Mouse (Mus musculus): ENCODE results near the gene Smim24. TPM values are rescaled to one million over a fixed set of nuclear protein-coding genes. Genes with fewer than 3 reads are reported as not detected.

Smim24 gene
- polyA plus RNA-seq, 1 experiment from 2014 or later = 3.8 TPM

GRCm38 (mm10) chr10:81351678-81352291 is 41.1 kb upstream of the Smim24 start:
- Histone ChIP-seq H3K4me2 (ENCODE audit: low read length) (no peak overlapping the region), H3K4me1 (ENCODE audit: control insufficient read depth in 2 of 2, insufficient read depth in 2 of 2, low read length in 2 of 2) (peaks cover 14 to 31% of the 10 kb centered on the region in 2 experiments), H3K27ac (replicated peaks in 1 of 2; ENCODE audit: control insufficient read depth in 1 of 2, insufficient read depth in 1 of 2, low read depth in 2 of 2, low read length in 2 of 2) (no peak overlapping the region), H3K27me3 (ENCODE audit: control insufficient read depth, insufficient read depth, low read length) (no peaks in the 10 kb centered on the region), H3K9ac (ENCODE audit: low read length) (no peak overlapping the region), H3K9me3 (ENCODE audit: control insufficient read depth, low read length) (no peaks in the 10 kb centered on the region), H3K4me3 (ENCODE audit: control insufficient read depth in 1 of 2, insufficient read depth in 1 of 2, low read depth in 1 of 2, low read length in 2 of 2) (no peak overlapping the region), H3K36me3 (ENCODE audit: control insufficient read depth, insufficient read depth, low read length) (peaks cover 19% of the 10 kb centered on the region)
- no peak for ATAC-seq (ENCODE audit: insufficient number of reproducible peaks, insufficient read depth, low FRiP score, low read depth)
- 22% methylated on average over 9 of the region's 9 CpGs for WGBS

GRCm38 (mm10) chr10:81354738-81355477 is 37.9 kb upstream of the Smim24 start:
- H3K4me2 ChIP-seq (ENCODE audit: low read length) = no peak overlapping the region
- H3K27me3 ChIP-seq (ENCODE audit: control insufficient read depth, insufficient read depth, low read length) = no peaks in the 10 kb centered on the region
- WGBS = 61% methylated on average over 9 of the region's 9 CpGs
- H3K9ac ChIP-seq (ENCODE audit: low read length) = 0 out of 2 replicates have a peak overlapping the region, but pooled peaks have one; percentile 19
- no peak overlapping the region for H3K4me3 ChIP-seq (ENCODE audit: control insufficient read depth in 1 of 2, insufficient read depth in 1 of 2, low read depth in 1 of 2, low read length in 2 of 2)
- ATAC-seq (ENCODE audit: insufficient number of reproducible peaks, insufficient read depth, low FRiP score, low read depth) = no peak
- H3K4me1 ChIP-seq (ENCODE audit: control insufficient read depth in 2 of 2, insufficient read depth in 2 of 2, low read length in 2 of 2) = peaks cover 9 to 25% of the 10 kb centered on the region in 2 experiments
- no peaks in the 10 kb centered on the region for H3K36me3 ChIP-seq (ENCODE audit: control insufficient read depth, insufficient read depth, low read length)
- H3K27ac ChIP-seq (replicated peaks in 1 of 2; ENCODE audit: control insufficient read depth in 1 of 2, insufficient read depth in 1 of 2, low read depth in 2 of 2, low read length in 2 of 2) = no peak overlapping the region
- no peaks in the 10 kb centered on the region for H3K9me3 ChIP-seq (ENCODE audit: control insufficient read depth, low read length)

GRCm38 (mm10) chr10:81355533-81355932 is 37.3 kb upstream of the Smim24 start:
- Histone ChIP-seq H3K4me2 (ENCODE audit: low read length) (no peak overlapping the region), H3K36me3 (ENCODE audit: control insufficient read depth, insufficient read depth, low read length) (peaks cover 6% of the 10 kb centered on the region; the same call in 1 of the 2 replicates), H3K4me3 (ENCODE audit: control insufficient read depth in 1 of 2, insufficient read depth in 1 of 2, low read depth in 1 of 2, low read length in 2 of 2) (no peak overlapping the region), H3K27ac (replicated peaks in 1 of 2; ENCODE audit: control insufficient read depth in 1 of 2, insufficient read depth in 1 of 2, low read depth in 2 of 2, low read length in 2 of 2) (no peak overlapping the region), H3K9me3 (ENCODE audit: control insufficient read depth, low read length) (no peaks in the 10 kb centered on the region), H3K9ac (ENCODE audit: low read length) (no peak overlapping the region), H3K4me1 (ENCODE audit: control insufficient read depth in 2 of 2, insufficient read depth in 2 of 2, low read length in 2 of 2) (peaks cover 9 to 31% of the 10 kb centered on the region in 2 experiments), H3K27me3 (ENCODE audit: control insufficient read depth, insufficient read depth, low read length) (no peaks in the 10 kb centered on the region)
- WGBS = 67% methylated on average over 4 of the region's 4 CpGs
- no peak for ATAC-seq (ENCODE audit: insufficient number of reproducible peaks, insufficient read depth, low FRiP score, low read depth)

- H3K9ac ChIP-seq (ENCODE audit: low read length) = no peak overlapping the region
- no peak for ATAC-seq (ENCODE audit: insufficient number of reproducible peaks, insufficient read depth, low FRiP score, low read depth)
- no peak overlapping the region for H3K27ac ChIP-seq (replicated peaks in 1 of 2; ENCODE audit: control insufficient read depth in 1 of 2, insufficient read depth in 1 of 2, low read depth in 2 of 2, low read length in 2 of 2)
- no peaks in the 10 kb centered on the region for H3K27me3 ChIP-seq (ENCODE audit: control insufficient read depth, insufficient read depth, low read length)
- peak overlapping the region in 1 of 2 experiments; percentile 92; a peak in 1 of 4 replicates for H3K4me3 ChIP-seq (ENCODE audit: control insufficient read depth in 1 of 2, insufficient read depth in 1 of 2, low read depth in 1 of 2, low read length in 2 of 2)
- no peaks in the 10 kb centered on the region for H3K9me3 ChIP-seq (ENCODE audit: control insufficient read depth, low read length)
- peaks cover 9 to 37% of the 10 kb centered on the region in 2 experiments for H3K4me1 ChIP-seq (ENCODE audit: control insufficient read depth in 2 of 2, insufficient read depth in 2 of 2, low read length in 2 of 2)
- H3K4me2 ChIP-seq (ENCODE audit: low read length) = peak overlapping the region; percentile 98
- peaks cover 12% of the 10 kb centered on the region for H3K36me3 ChIP-seq (ENCODE audit: control insufficient read depth, insufficient read depth, low read length)
- WGBS = 51% methylated on average over 12 of the region's 12 CpGs
These were observed 36.4 kb upstream of the Smim24 start for GRCm38 (mm10) chr10:81356352-81356990.

- peaks cover 19% of the 10 kb centered on the region for H3K36me3 ChIP-seq (ENCODE audit: control insufficient read depth, insufficient read depth, low read length)
- H3K27ac ChIP-seq (replicated peaks in 1 of 2; ENCODE audit: control insufficient read depth in 1 of 2, insufficient read depth in 1 of 2, low read depth in 2 of 2, low read length in 2 of 2) = peak within 1 kb of the TSS in 1 of 2 experiments; percentile 63; a peak in 3 of 4 replicates
- peak within 1 kb of the TSS; percentile 87 to 92 for H3K4me3 ChIP-seq (ENCODE audit: control insufficient read depth in 1 of 2, insufficient read depth in 1 of 2, low read depth in 1 of 2, low read length in 2 of 2)
- H3K4me1 ChIP-seq (ENCODE audit: control insufficient read depth in 2 of 2, insufficient read depth in 2 of 2, low read length in 2 of 2) = peaks cover 9 to 45% of the 10 kb centered on the region in 2 experiments
- 2% methylated on average over 77 of the region's 79 CpGs for WGBS
- ATAC-seq (ENCODE audit: insufficient number of reproducible peaks, insufficient read depth, low FRiP score, low read depth) = peak; percentile 82
- no peaks in the 10 kb centered on the region for H3K27me3 ChIP-seq (ENCODE audit: control insufficient read depth, insufficient read depth, low read length)
- peak within 1 kb of the TSS; percentile 98 for H3K4me2 ChIP-seq (ENCODE audit: low read length)
- H3K9me3 ChIP-seq (ENCODE audit: control insufficient read depth, low read length) = no peaks in the 10 kb centered on the region
- H3K9ac ChIP-seq (ENCODE audit: low read length) = peak within 1 kb of the TSS; percentile 92
These were observed 35.6 kb upstream of the Smim24 start, which contains the start of gene Mfsd12 for GRCm38 (mm10) chr10:81356991-81357844. TSS of gene Mfsd12 (plus strand) at chr10:81357491.

- H3K9me3 ChIP-seq (ENCODE audit: control insufficient read depth, low read length) = no peaks in the 10 kb centered on the region
- H3K27me3 ChIP-seq (ENCODE audit: control insufficient read depth, insufficient read depth, low read length) = no peaks in the 10 kb centered on the region
- H3K4me3 ChIP-seq (ENCODE audit: control insufficient read depth in 1 of 2, insufficient read depth in 1 of 2, low read depth in 1 of 2, low read length in 2 of 2) = peak overlapping the region; percentile 87 to 92
- peak overlapping the region; percentile 98 for H3K4me2 ChIP-seq (ENCODE audit: low read length)
- peaks cover 22% of the 10 kb centered on the region for H3K36me3 ChIP-seq (ENCODE audit: control insufficient read depth, insufficient read depth, low read length)
- peak overlapping the region in 1 of 2 experiments; percentile 63; a peak in 2 of 4 replicates for H3K27ac ChIP-seq (replicated peaks in 1 of 2; ENCODE audit: control insufficient read depth in 1 of 2, insufficient read depth in 1 of 2, low read depth in 2 of 2, low read length in 2 of 2)
- no peak for ATAC-seq (ENCODE audit: insufficient number of reproducible peaks, insufficient read depth, low FRiP score, low read depth)
- H3K4me1 ChIP-seq (ENCODE audit: control insufficient read depth in 2 of 2, insufficient read depth in 2 of 2, low read length in 2 of 2) = peaks cover 17 to 55% of the 10 kb centered on the region in 2 experiments
- peak overlapping the region; percentile 92 for H3K9ac ChIP-seq (ENCODE audit: low read length)
- WGBS = 14% methylated on average over 4 of the region's 4 CpGs
These were observed 34.6 kb upstream of the Smim24 start for GRCm38 (mm10) chr10:81358209-81358608.

GRCm38 (mm10) chr10:81358841-81359240 is 34.0 kb upstream of the Smim24 start:
- peak overlapping the region; percentile 98 for H3K4me2 ChIP-seq (ENCODE audit: low read length)
- H3K27ac ChIP-seq (replicated peaks in 1 of 2; ENCODE audit: control insufficient read depth in 1 of 2, insufficient read depth in 1 of 2, low read depth in 2 of 2, low read length in 2 of 2) = peak overlapping the region in 1 of 2 experiments; percentile 63; a peak in 1 of 4 replicates
- peaks cover 23 to 61% of the 10 kb centered on the region in 2 experiments for H3K4me1 ChIP-seq (ENCODE audit: control insufficient read depth in 2 of 2, insufficient read depth in 2 of 2, low read length in 2 of 2)
- H3K9me3 ChIP-seq (ENCODE audit: control insufficient read depth, low read length) = no peaks in the 10 kb centered on the region
- 61% methylated on average over 1 of the region's 1 CpGs for WGBS
- no peaks in the 10 kb centered on the region for H3K27me3 ChIP-seq (ENCODE audit: control insufficient read depth, insufficient read depth, low read length)
- no peak for ATAC-seq (ENCODE audit: insufficient number of reproducible peaks, insufficient read depth, low FRiP score, low read depth)
- peaks cover 22% of the 10 kb centered on the region for H3K36me3 ChIP-seq (ENCODE audit: control insufficient read depth, insufficient read depth, low read length)
- H3K4me3 ChIP-seq (ENCODE audit: control insufficient read depth in 1 of 2, insufficient read depth in 1 of 2, low read depth in 1 of 2, low read length in 2 of 2) = peak overlapping the region in 1 of 2 experiments; percentile 92; a peak in 1 of 4 replicates
- H3K9ac ChIP-seq (ENCODE audit: low read length) = peak overlapping the region; percentile 92

Measured in heart, embryonic 14.5 days (tissue).